Mouse (Mus musculus) kidney, postnatal 4 days (tissue): ENCODE data around the gene Retn.

Experiments
- DNase-seq, 2 experiments: peaks; one replicate each; pipeline ENCODE4 v3.0.0; 2021; ENCODE audit warnings: mixed read lengths in 2 of 2

The Retn gene

DNA sequence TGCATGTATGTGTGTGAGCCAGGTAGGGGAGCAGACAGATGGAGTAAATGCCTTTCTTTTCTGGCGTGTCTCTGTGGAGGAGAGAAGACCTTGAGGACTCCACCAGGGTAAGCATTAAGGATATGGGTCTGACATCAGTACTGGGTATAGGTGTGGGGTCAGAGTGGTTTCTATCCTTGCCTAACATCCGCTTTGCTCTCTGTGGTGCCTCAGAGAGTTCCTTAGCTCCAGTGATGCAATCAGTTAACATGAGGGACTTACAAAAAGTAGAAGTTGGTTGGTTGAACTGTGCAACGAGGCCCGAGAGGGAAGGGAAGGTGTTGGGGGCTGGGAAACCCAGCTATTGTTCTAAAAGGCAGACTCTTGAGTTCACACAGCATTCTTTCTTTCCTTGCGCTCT is 8.8 kb downstream of the Retn start:
- no peak for DNase-seq

DNA sequence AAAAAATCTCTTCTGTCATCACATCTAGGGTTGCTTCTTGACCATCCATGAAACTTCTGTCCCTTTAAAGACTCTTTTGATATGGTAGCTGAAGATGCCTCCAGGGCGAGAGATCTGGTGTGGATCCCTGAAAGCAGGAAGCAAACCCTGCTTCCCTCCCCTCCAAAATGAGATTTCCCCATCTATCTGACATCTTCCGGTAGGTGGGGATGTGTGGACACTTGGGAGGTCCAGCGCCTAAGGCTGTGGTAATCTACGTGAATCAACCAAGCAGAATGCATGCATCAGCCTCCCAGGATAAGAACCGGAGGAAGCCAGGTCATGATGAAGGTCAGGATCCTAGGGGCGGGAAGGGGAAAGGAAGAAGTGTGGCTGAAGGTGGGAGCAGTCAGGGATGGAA is 9.9 kb downstream of the Retn start, which contains the start of gene Mcemp1:
TSS of gene Mcemp1 (plus strand) at position 248 of the 400 bp plus-strand sequence.
- DNase-seq, result no peak

DNA sequence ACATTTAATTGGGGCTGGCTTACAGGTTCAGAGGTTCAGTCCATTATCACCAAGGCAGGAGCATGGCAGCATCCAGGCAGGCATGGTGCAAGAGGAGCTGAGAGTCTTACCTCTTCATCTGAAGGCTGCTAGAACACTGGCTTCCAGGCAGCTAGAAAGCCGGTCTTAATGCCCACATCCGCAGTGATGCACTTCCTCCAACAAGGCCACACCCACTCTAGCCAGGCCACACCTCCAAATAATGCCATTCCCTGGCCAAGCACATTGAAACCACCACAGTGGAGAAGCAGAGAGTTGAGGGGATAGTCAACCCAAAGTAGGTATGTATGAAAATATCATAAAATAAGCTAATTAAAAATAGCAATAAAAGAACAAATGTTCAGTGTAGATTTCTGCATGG is 14.8 kb downstream of the Retn start:
- DNase-seq, result no peak

DNA sequence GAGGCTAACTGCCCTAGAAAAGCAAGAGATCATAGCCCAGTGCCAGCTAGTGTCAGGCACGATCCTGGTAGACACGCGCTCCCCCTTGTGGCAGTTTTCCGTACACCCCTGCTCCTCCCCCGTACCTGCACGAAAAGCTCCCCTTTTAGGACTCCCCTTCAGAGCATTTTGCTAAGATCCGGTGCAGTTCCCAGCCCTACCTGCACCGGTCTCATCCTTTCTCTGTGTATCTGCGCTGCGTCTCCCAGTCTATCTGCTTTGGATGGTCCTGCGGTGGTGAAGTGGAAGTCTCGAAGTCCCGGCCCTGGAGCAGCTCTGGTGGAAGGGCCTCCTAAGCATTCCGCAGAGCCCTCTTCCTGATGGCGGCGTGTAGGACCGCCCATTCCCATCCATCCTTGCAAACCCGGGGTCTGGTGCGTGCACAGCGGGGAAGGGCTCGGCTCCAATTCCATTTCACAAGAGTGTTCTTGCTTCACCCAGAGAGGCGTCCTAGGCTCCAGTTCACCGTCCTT is 16.5 kb downstream of the Retn start, which contains the start of gene Fcor:
TSS of gene Fcor (minus strand) at position 383 of the 512 bp plus-strand sequence.
- peak; percentile 90 for DNase-seq

DNA sequence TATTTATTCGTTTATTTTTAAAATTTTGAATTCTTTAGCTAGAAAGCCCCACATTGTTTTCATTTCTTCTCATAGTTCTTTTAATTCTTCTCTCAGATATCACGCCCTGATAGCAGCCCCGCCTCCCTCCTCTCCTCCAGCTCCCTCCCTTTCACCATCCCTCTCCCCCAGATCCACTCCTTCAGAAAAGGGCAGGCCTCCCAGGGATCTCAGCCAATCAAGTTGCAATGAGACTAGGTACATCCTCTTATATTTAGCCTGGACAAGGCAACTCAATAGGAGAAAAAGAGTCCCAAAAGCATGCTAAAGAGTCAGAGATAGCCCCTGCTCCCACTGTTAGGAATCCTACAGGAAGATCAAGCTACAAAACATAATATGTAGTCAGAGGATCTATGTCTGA is 19.1 kb downstream of the Retn start:
- DNase-seq, result no peak

DNA sequence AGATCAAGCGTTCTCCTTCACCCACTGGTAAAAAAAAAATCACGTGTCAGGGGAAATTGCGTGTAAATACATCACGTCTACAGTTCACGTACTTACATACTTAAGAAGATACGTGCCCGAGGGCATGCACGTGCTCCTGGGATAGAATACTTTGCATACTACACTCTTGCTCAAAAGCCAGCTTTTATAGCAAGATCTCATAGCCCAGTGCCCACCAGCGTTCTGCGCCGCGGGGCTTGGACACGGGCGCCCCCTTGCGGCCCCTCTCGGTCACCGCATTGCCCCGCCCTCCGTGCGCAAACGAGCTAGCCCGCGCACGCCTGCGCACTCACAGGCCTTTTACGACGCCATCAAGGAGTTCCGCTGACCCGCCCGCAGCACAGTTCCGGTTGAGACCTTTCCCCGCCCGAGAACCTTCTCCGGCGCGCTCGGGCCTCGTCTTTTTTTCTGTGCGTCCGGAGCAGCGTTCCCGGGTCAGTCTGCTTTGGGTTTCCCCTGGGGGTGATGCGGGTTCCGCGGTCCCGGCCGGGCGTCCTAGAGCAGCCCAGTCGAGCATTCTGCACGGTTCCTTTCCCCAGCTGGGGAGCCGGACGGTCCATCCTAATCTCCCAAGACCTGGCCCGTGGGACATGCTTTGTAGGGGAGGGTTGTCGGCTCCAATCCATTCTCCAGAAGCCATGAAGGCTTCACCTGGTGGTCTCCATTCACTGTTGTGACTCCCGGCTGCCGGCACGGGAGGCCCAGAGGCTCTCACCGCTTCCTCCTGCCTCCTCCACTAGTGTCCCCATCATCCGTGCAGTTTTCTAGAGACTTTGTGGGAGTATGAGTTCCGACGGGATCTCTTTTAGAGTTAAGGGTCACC is 20.8 kb downstream of the Retn start, which contains the start of gene Trappc5:
TSS of gene Trappc5 (plus strand) at position 169 of the 862 bp plus-strand sequence.
- DNase-seq, result peak; percentile 94 to 97

DNA sequence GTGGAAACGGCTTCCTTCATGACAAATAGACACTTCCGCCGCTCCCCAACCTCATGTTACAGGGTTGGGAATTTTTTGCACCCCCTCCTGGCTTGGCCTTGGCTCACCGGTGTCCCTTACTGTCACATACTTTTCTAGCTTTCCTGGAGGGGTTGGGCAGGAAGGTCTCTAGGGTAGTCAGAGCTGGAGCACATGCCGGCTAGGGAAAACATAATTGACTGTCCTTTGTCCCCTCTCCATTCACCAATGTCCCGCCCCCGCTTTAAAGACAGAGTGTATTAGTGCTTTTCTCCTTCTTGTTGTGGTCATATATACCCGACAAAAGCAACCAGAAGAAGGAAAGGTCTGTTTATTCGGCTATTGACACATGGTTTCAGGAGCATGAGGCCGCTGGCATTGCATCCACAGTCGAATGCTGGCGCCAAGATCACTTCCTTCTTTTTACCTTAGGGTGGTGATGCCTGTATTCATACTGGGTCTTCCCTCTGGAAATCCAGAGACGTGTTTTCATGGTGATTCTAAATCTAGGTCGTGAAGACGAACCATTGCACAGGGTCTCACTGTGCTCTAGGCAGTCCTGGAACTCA is 21.5 kb downstream of the Retn start:
- DNase-seq, result peak in 1 of 2 experiments; percentile 34

DNA sequence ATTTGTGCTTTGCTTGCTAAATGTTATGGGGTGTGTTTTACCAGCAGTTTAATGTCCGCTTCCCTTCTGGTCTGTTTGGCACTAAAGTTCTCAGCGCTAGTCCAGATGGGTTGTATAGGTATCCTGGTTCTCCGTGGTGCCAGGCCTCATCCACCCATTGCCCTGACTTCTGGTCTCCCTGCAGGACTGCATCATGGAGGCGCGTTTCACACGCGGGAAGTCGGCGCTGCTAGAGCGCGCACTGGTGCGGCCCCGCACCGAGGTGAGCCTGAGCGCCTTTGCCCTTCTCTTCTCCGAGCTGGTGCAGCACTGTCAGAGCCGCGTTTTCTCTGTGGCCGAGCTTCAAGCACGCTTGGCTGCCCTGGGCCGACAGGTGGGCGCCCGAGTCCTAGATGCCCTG is 23.3 kb downstream of the Retn start:
- DNase-seq, result no peak

DNA sequence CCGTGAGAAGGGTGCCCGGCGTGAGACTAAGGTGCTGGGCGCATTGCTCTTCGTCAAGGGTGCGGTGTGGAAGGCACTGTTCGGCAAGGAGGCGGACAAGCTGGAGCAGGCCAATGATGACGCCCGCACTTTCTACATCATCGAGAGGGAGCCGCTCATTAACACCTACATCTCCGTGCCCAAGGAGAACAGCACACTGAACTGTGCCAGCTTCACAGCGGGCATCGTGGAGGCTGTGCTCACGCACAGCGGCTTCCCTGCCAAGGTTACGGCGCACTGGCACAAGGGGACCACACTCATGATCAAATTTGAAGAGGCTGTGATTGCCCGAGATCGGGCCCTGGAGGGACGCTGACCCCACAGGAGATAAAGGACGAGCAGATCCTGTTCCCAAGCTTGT is 23.7 kb downstream of the Retn start:
- DNase-seq, result no peak

DNA sequence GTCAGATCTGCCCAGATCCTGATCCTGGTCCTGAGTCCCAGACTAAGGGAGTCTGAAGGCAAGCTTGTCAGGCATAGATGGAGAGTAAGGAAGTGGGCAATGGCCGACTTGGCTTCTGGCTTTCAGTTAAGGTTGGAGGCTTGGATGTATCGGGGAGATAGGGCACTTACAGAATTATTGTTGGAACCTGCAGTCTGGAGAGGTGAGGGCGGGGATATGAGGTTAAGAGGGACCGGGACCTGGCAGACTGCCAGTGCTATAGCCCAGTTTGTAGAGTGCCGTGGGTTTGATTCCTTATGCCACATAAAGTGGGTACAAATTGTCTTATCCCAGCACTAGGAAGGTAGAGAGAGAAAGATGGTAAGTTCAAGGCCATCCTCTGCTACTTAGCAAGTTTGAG is 24.1 kb downstream of the Retn start:
- no peak for DNase-seq

DNA sequence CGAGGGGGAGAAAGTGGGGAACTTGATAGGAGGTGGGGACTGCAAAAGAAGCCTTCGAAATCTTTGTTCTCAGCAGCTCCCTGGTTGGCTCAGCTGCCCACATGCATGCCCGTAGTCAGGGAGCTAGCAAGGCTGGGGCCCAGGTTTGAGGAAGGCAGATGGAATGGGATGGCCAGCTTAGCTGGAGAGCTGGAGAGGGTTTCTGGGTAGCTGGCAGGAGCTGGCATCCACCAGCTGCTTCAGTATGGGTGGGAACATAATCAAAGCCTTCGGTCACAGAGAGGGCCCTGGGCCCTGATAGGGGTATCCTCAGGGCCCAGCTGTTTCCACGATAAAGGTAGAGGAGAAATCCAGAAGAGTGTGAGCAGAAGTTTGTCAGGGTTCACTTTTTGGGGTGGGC is 26.9 kb downstream of the Retn start:
- DNase-seq, result no peak

DNA sequence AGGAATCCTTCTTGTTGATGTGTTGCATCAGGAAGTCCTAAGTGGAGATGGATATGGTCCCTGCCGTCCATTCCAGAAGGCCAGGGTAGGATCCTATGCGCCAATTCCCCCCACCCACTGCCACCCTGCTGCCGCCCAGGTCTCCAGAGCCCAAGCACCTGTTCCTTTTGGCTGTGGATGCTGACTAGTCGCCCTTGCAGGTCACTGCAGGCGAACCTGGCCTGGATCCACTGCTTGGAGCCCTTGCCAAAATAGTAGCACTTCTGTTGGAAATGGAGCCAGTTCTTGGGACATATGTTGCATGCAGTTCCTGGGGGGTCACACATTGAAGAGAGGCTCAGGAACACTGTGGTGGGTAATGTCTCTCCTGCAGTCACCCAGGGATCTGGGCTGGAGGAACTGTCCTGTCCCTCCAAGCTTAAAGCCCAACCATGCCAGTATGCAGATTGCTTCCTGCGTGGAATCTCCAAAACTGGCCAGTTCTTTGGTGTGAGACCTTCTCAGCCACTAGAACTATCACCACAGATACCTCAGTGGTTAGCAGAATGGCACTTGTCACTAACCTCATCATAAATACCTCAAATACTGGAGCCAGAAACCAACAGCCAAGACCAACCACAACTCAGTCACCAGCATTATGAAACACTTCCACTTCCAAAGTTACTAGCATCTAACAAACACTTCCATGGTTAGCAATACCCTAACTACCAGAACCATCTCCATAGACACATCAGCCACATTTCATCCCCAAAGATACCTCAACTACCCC is 28.0 kb downstream of the Retn start:
- no peak for DNase-seq

DNA sequence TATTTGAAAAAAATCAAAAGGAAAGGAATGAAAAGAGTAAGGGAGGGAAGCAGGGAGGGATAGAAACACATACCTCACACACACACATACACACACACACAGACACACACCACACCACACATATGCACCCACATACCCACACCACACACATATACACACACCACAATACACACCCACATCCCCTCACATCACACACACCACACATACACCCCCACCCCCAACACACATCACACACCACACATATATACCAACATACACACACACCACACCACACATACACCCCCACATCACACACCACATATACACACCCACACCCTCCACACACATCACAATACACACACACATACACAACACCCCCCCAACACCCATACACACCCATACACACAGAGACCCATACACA is 29.0 kb downstream of the Retn start:
- DNase-seq, result no peak

DNA sequence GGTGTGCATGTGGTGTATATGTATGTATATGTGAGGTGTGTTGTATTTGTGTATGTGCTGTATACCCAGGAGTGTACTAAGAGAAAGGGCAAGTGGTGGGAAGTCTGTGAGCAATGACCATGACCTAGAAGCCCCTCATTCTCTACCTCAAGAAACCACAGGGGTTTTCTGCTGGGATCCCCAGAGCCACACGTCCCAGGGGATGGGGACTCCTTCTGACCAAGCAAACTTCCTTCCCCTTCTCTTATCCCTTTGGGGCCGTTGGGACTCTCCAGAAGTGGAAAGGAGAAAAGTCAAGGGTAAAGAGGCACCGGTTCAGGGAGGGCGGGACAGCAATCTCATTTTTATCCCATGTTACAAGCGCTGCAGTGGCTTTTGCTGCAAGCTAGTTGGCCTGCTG is 29.9 kb downstream of the Retn start:
- no peak for DNase-seq

DNA sequence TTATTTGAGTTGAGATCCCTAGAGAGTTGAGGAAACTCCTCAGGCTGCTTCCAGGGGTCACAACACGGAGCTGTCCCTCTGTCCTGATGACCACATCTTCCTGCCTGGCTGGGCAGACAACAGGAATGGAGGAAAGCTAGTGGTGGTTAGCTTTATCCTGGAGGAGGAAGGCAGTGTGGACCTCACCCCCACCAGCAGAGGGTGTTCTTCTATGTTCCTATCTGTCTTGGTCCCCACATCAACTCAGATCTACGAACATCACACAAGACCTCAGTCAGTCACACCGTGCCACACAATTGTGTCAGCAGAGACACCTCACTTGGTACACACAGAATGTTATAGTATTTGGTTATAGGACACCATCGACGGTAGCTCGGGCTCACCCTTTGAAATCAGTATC is 32.0 kb downstream of the Retn start:
- no peak for DNase-seq

DNA sequence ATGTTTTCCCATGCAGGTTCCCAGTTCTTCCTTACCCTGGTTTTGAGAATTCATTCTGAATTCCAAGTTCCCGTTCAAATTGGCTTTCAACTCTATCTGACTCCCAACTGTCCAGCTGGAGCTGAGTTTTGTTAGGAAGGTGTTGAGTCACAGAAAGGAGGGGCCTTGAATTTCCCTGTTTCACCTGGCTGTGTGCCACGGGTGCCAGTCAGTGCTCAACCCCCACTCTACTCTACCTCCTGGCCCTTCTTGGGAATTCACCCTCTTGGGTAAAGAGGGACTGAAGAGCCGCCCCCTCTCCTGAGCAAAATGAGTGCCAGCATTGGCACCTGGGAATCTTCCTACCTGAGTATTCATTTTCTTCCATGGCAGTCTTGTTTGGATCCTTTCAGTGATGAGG is 35.2 kb downstream of the Retn start:
- no peak for DNase-seq

DNA sequence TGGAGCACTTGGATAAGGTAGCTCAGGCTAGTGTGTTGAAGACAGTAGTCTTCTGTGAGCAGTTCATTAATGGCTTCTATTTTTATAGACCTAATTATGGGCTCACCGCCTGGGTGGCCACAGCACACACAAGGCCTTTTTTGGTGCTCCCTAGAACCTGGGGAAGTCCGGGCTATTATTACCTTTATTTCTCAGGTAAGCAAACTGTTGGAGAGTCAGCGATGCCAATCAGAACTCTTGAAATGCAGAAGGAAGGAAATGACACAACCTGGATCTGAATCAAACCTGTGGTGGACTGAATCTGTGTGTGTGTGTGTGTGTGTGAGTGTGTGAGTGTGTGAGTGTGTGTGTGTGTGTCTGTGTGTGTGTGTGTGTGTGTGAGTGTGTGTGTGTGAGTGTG is 38.6 kb downstream of the Retn start, which contains the start of gene Fcer2a:
TSS of gene Fcer2a (minus strand) at position 55 of the 400 bp plus-strand sequence.
- DNase-seq, result no peak

DNA sequence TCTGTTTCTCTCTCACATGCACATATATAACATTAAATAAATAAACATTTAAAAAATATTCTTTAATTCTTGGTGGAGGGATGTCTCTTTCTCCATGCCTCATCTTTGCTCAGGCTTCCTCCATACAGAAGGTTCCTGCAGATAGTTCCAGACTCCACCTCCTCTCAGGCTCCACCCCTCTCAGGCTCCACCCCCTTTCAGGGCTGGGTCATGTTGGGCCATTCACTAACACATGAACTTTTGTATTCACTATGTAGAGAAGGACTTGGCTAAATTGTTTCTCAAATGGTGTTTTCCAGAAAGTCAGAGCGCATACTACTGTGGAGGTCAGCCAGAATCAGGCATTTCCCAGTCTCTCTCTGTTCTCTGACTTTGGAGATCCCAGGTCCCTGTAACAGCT is 45.9 kb downstream of the Retn start:
- no peak for DNase-seq

DNA sequence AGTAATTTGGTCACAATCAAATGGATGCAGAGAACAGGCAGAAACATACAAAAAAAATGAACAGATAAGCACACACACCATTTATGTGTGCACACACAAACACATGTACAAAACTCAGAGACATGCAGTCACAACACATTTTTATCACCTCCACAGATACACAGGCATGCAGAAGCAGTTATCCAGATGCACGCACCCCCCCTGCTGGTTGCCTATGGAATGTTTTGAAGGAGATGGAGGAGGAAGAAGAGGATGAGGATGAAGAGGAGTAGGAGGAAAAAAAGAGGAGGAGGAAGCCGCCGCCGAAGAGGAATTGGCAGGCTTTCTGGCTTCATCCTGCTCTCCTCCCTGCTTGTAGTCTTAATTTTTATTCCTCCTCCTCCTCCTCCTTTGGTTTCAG is 50.1 kb downstream of the Retn start:
- DNase-seq, result peak; percentile 18 to 23

DNA sequence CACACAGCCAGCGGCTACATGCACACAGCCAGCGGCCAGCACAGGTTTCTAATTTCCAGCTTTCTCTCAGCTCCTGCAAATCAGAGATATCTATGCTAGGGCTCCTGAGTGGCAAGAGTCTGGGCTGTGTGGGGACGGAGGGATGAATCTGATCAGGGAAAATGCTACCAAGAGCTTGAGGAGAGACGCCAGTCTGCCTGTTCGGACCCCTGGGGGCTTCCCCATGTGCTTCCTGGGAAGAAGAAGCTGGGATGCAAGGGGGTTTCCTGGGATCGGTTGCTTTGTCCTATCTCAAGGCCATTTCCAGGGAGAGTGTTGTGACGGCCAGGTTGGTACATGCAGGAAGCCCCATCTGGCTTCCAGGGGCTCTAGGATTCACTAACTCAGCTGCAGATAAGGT is 52.0 kb downstream of the Retn start:
- DNase-seq, result no peak
